Mouse (Mus musculus) forebrain, embryonic 14.5 days (tissue): ENCODE data around the gene Snai1. TPM values are rescaled to one million over a fixed set of nuclear protein-coding genes. Genes with fewer than 3 reads are reported as not detected.

Experiments
- ATAC-seq: fragments of 200-750 bp; cut with Nextera tagmentation; 2 replicates; pipeline ENCODE4 v1.8.0; 2017; ENCODE audit warnings: mild to moderate bottlenecking, moderate library complexity
- DNase-seq: peaks from one replicate; pipeline ENCODE4 v3.0.0-alpha.2; 2015; ENCODE audit warnings: low spot score
- H3K27ac ChIP-seq: fragments of 300-500 bp; sonication (generic); 2 replicates; pipeline ENCODE4 v1.5.1; 2014; ENCODE audit warnings: low read depth, mild to moderate bottlenecking, control low read depth, low read length, moderate library complexity
- H3K27me3 ChIP-seq: fragments of 300-500 bp; sonication (generic); replicated peaks from 2 replicates; pipeline ENCODE4 v1.6.1; 2014; ENCODE audit warnings: low read length, control low read depth, mixed read lengths; ENCODE audit not compliant: control insufficient read depth, insufficient read depth
- H3K36me3 ChIP-seq: fragments of 300-500 bp; sonication (generic); 2 replicates; pipeline ENCODE4 v1.6.1; 2014; ENCODE audit warnings: low read length, control low read depth; ENCODE audit not compliant: control insufficient read depth, insufficient read depth
- H3K4me1 ChIP-seq: fragments of 300-500 bp; sonication (generic); 2 replicates; pipeline ENCODE4 v1.6.1; 2014; ENCODE audit warnings: antibody characterized with exemption, low read length, control low read depth; ENCODE audit not compliant: control insufficient read depth, insufficient read depth
- H3K4me2 ChIP-seq: fragments of 300-500 bp; sonication (generic); 2 replicates; pipeline ENCODE4 v1.6.1; 2014; ENCODE audit warnings: mild to moderate bottlenecking, control low read depth, low read length
- H3K4me3 ChIP-seq: fragments of 300-500 bp; sonication (generic); 2 replicates; pipeline ENCODE4 v1.5.1; 2014; ENCODE audit warnings: low read depth, low read length, control low read depth
- H3K9ac ChIP-seq: fragments of 300-500 bp; sonication (generic); 2 replicates; pipeline ENCODE4 v1.6.1; 2014; ENCODE audit warnings: mild to moderate bottlenecking, low read length, control low read depth, moderate library complexity
- H3K9me3 ChIP-seq: fragments of 300-500 bp; sonication (generic); replicated peaks from 2 replicates; pipeline ENCODE4 v1.6.1; 2016; ENCODE audit warnings: low read length, control low read depth, mixed read lengths; ENCODE audit not compliant: control insufficient read depth
- WGBS: fragments of 180-500 bp; shearing (Covaris S2); extraction: QIAGEN DNeasy Blood & Tissue Kit; methylation state at CpG from one replicate; pipeline ENCODE4 v1.1.7; 2014; 5-methylcytosine and 5-hydroxymethylcytosine counted together
- polyA plus RNA-seq: library from polyadenylated mRNA; unstranded; fragments of >200 nt; fragmentation: Nextera tagmentation; extraction: Ambion mirVana; gene quantifications from 2 replicates; pipeline ENCODE4 v1.2.1, GENCODE M21; 2014

Gene Snai1
- polyA plus RNA-seq, 1 experiment from 2014 or later, result 3.0 TPM

GRCm38 (mm10) chr2:167536320-167536945 is 1.6 kb upstream of the Snai1 start:
- 48% methylated on average over 10 of the region's 10 CpGs for WGBS

GRCm38 (mm10) chr2:167538671-167539306 is 794 bp downstream of the Snai1 start:
- H3K27ac ChIP-seq, result no peak overlapping the region
- no peaks in the 10 kb centered on the region for H3K9me3 ChIP-seq
- peak overlapping the region; percentile 50 for H3K9ac ChIP-seq
- no peak for ATAC-seq
- peaks cover 32% of the 10 kb centered on the region for H3K27me3 ChIP-seq
- DNase-seq, result no peak
- 27% methylated on average over 33 of the region's 34 CpGs for WGBS
- no peaks in the 10 kb centered on the region; the same call in 1 of the 2 replicates for H3K4me1 ChIP-seq
- peak overlapping the region; percentile 38 for H3K4me3 ChIP-seq
- peak overlapping the region; percentile 83 for H3K4me2 ChIP-seq
- H3K36me3 ChIP-seq, result no peaks in the 10 kb centered on the region

More at GRCm38 (mm10) chr2:167536320-167536945, 1.6 kb upstream of the Snai1 start:
- DNase-seq (no peak), ATAC-seq (no peak)
- H3K4me1 ChIP-seq, result no peaks in the 10 kb centered on the region
- H3K9me3 ChIP-seq, result no peaks in the 10 kb centered on the region
- no peaks in the 10 kb centered on the region for H3K36me3 ChIP-seq
- H3K9ac ChIP-seq, result no peak overlapping the region
- H3K27ac ChIP-seq, result no peak overlapping the region
- no peak overlapping the region for H3K4me3 ChIP-seq
- H3K4me2 ChIP-seq, result no peak overlapping the region
- peaks cover 32% of the 10 kb centered on the region for H3K27me3 ChIP-seq

GRCm38 (mm10) chr2:167539536-167540476 is 1.8 kb downstream of the Snai1 start:
- DNase-seq, result no peak
- no peaks in the 10 kb centered on the region for H3K36me3 ChIP-seq
- H3K4me2 ChIP-seq, result no peak overlapping the region
- H3K27ac ChIP-seq, result no peak overlapping the region
- H3K9me3 ChIP-seq, result no peaks in the 10 kb centered on the region
- H3K9ac ChIP-seq, result no peak overlapping the region
- no peaks in the 10 kb centered on the region; the same call in 1 of the 2 replicates for H3K4me1 ChIP-seq
- ATAC-seq, result no peak
- 19% methylated on average over 14 of the region's 14 CpGs for WGBS
- H3K4me3 ChIP-seq, result no peak overlapping the region
- peaks cover 32% of the 10 kb centered on the region for H3K27me3 ChIP-seq

- Histone ChIP-seq H3K36me3 (no peaks in the 10 kb centered on the region), H3K27me3 (peaks cover 32% of the 10 kb centered on the region), H3K9me3 (no peaks in the 10 kb centered on the region), H3K27ac (no peak overlapping the region), H3K4me2 (no peak overlapping the region), H3K4me1 (no peaks in the 10 kb centered on the region; the same call in 1 of the 2 replicates), H3K9ac (no peak overlapping the region), H3K4me3 (no peak overlapping the region)
- DNase-seq (no peak), ATAC-seq (no peak)
- WGBS, result 8% methylated on average over 12 of the region's 12 CpGs
Measured at GRCm38 (mm10) chr2:167540477-167541110, 2.6 kb downstream of the Snai1 start.

- DNase-seq, result no peak
- Histone ChIP-seq H3K4me1 (no peaks in the 10 kb centered on the region; the same call in 1 of the 2 replicates), H3K4me2 (no peak overlapping the region)
Measured at GRCm38 (mm10) chr2:167541324-167541723, 3.3 kb downstream of the Snai1 start.

GRCm38 (mm10) chr2:167541761-167542160 is 3.8 kb downstream of the Snai1 start:
- no peaks in the 10 kb centered on the region for H3K36me3 ChIP-seq
- WGBS, result 68% methylated on average over 12 of the region's 12 CpGs
- H3K9ac ChIP-seq, result no peak overlapping the region
- H3K27me3 ChIP-seq, result peaks cover 25% of the 10 kb centered on the region
- no peak overlapping the region for H3K27ac ChIP-seq
- no peak overlapping the region for H3K4me3 ChIP-seq
- H3K9me3 ChIP-seq, result no peaks in the 10 kb centered on the region
- no peak for ATAC-seq
- no peak overlapping the region for H3K4me2 ChIP-seq
- H3K4me1 ChIP-seq, result no peaks in the 10 kb centered on the region; the same call in 1 of the 2 replicates
- DNase-seq, result no peak

More at GRCm38 (mm10) chr2:167541324-167541723, 3.3 kb downstream of the Snai1 start:
- 7% methylated on average over 6 of the region's 6 CpGs for WGBS
- peaks cover 30% of the 10 kb centered on the region for H3K27me3 ChIP-seq
- H3K9ac ChIP-seq, result no peak overlapping the region
- H3K27ac ChIP-seq, result no peak overlapping the region
- no peaks in the 10 kb centered on the region for H3K9me3 ChIP-seq
- H3K36me3 ChIP-seq, result no peaks in the 10 kb centered on the region
- H3K4me3 ChIP-seq, result no peak overlapping the region
- no peak for ATAC-seq

GRCm38 (mm10) chr2:167542361-167542760 is 4.4 kb downstream of the Snai1 start:
- WGBS, result 78% methylated on average over 4 of the region's 4 CpGs
- no peak for DNase-seq
- H3K9me3 ChIP-seq, result no peaks in the 10 kb centered on the region
- no peaks in the 10 kb centered on the region; the same call in 1 of the 2 replicates for H3K4me1 ChIP-seq
- no peak for ATAC-seq
- no peak overlapping the region for H3K4me2 ChIP-seq
- no peak overlapping the region for H3K4me3 ChIP-seq
- H3K9ac ChIP-seq, result no peak overlapping the region
- no peak overlapping the region for H3K27ac ChIP-seq
- H3K27me3 ChIP-seq, result peaks cover 19% of the 10 kb centered on the region
- no peaks in the 10 kb centered on the region for H3K36me3 ChIP-seq
